Mouse (Mus musculus) Muller cell, postnatal 12 days (primary cell): ENCODE measurements around the gene Naxe.

Source experiments
- DNase-seq: peaks from one replicate; pipeline ENCODE4 v3.0.0-alpha.2; 2015; ENCODE audit errors: inconsistent ontology term

The Naxe gene

GRCm38 (mm10) chr3:88057030-88057429 is 1.3 kb downstream of the Naxe start:
- DNase-seq = no peak

DNA sequence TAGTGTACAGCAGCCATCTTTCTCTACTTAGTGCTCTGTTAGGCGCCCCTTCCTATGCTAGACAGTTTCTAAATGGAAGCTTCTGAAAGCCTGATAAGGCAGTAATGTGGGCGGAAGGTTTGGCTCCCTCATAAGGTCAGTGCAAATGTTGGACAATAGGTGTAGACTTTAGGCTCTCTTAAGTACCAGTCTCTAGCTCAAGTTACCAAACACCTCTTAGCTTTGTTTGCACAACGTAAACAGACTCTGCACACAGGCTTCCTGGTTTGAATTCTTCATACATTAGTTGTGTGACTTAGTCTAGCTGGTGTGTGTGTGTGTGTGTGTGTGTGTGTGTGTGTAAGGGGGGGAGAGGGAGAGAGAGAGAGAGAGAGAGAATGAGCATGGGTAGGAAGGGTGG is 8.8 kb downstream of the Naxe start:
- no peak for DNase-seq

DNA sequence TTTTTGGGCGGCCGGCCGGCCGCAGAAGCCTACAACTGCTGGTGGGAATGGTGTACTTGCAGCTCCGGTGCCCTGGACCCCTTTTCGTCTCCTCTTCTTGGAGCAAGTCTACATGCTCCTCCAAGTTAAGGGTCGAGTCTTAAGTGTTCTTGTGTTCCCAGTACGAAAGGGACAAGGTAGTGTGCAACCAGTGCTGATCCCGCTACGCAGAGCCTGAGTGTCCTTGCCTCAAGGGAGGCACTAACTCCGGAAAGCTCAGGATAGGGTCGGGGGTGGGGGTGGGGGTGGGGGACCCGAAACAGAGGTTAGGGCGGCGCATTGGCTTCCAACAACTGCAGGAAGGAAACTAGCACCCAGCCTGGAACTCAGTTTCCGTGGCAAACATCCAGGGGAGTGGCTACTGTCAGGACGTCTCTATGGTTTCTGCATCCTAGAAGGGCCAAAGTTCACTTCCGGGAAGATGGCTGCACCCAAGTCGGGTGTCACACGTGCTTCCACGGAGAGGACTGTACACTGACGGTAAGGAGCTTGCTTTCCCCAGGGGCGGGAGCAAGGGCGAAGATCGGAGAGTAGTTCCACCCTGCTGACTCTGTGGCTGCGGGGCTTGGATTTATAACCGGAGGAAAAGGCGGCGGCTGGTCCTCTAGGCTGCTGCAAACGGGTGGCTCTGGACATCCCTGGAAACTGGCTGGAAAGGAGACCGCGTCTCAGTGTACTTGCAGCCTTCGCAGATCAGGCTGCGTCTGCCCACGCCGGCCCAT is 15.5 kb downstream of the Naxe start, which contains the start of gene Gpatch4:
TSS of gene Gpatch4 (plus strand) at position 448 of the 761 bp plus-strand sequence.
- peak; percentile 78 for DNase-seq

DNA sequence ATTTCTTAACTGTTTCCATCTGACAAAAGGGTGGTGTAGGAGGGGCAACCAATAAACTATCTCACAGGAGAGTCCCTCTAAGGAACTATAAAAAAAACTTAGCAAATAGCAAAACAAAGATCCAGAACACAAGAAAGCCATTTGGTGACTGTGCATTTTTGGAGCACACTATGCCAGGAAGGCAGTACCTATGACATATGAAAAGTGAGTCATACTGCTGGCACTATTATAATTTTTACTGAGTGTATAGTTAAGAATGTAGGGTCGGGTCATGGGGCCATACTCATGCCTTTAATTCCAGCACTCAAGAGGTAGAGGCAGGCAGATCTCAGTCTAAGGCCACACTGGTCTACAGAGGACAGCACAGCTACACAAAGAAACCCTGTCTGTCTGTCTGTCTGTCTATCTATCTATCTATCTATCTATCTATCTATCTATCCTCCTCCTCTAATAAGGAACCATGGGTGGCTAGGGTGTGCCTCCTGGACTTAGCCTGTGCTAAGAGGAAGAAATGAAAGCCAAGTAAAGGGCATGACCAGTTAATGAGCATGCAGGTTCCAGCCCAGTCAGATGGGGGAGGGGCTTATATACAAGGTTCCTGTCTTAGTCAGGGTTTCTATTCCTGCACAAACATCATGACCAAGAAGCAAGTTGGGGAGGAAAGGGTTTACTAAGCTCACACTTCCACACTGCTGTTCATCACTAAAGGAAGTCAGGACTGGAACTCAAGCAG is 22.6 kb downstream of the Naxe start:
- DNase-seq = no peak

DNA sequence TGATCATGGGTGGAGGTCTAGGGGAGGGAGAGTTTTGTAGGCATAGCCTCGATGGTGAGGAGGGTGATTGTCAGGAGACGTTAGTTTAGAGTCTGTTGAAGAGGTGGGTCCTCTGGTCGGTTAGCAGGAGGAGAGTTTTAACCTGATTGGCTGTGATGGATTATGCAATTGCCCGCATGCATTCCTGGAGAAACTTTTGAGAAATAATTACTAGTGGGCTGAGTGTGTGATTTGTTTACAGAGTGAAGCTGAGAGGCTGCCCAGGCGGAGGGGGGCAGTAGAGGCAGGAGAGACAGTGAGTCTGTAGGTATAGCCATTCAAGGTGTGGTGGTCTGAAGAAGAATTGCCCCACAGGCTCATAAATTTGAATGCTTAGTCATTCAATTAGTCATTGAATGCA is 24.8 kb downstream of the Naxe start:
- DNase-seq = no peak

DNA sequence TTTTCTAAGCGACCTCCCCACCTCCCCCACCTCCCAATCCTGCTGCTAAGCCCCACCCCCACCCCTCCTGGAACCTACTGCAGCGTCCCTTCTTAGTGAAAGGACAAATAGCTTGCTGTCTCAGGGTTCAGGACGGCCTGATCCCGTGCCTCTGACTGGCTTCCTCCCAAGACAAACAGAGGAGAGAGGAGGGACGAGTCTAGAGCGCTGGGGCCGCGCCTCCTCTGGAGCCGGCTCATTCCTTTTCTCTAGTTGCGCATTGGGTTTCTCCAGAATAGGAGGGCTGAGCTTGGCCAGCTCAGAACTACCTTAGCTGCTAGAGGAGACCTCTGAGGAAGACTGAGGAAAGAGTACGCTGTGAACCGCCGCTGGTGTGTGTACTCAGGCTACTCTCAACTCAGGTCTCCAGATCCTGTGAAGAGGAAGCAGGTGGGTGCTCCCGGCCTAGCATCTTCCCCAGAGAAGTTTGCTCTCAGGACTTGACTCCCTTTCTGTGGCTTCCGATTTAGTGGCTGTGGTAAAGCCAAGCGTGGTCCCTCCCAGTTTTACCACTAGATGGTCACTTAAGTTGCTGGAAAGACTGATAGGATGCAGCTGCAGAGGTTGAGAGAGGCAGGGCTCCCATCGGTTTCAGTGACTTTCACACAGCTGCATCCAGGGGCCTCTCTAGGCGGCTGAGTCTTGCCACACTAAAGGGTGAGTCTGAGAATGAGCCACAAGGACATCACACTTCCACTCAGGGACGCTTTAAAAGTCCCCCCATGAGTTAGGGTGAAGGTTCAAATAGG is 27.5 kb downstream of the Naxe start:
- DNase-seq = peak; percentile 14

- no peak for DNase-seq
Observed at GRCm38 (mm10) chr3:88027434-88028186, 30.7 kb downstream of the Naxe start, which contains the start of gene Hapln2. Gene Hapln2 (minus strand): TSS chr3:88027583.

DNA sequence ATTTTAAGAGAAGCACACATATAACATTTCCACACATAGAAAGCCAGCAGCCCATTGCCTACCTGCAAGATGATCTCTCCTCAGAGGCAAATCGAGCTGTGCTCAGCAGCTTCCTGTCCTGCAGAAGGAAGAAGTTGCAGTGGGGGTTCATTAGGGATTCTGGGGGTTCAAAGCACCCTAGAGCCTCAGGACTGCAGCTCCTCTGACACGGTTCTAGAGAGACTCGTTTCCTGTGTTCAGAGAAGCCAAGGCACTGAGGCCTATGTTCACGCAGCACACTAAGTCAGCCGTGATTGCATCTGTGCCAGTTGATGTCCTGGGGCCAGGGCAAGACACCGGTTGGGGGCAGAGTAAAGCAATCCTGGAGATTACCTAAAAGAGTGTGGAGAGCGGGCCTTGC is 31.5 kb downstream of the Naxe start:
- no peak for DNase-seq

DNA sequence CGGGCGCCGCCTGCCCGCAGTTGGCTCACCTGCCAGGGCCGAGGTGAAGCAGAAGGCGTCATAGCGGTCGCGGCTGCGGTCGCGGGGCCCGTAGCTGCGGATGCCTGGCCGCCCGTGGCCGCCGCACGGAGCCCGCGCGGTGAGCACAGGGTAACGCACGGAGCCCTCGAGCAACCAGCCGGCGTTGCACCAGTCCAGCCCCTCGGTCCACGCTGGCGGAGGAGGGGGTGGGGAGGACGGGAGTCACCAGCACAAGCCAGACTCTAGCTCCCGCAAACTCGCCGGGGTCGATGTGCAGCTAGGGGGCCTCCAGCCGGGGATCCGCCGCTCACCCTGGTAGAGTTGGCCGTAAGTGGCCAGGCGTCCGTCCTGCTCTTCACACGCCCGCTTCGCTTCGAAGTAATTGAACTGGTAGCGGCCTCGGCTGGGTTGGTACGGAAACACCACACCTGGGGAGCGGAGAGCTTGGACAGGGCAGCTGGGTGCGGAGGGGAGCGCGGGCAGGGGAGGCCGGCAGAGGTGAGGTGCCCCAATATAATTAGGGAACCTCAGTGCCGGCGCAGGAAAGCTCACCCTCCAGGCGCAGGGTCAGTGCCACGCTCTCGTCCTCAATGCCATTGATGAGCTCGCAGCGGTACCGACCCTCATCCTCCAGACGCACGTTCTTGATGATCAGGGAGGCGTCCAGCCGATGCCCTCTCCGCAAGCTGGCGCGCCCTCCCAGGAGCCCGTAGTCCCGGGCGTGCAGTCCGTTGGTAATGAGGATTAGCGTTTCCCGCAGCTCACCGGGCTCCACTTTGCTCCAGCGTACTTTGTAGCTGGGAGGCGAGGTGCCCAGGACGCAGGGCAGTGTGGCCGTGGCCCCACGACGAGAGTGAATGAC is 34.9 kb downstream of the Naxe start:
- no peak for DNase-seq

DNA sequence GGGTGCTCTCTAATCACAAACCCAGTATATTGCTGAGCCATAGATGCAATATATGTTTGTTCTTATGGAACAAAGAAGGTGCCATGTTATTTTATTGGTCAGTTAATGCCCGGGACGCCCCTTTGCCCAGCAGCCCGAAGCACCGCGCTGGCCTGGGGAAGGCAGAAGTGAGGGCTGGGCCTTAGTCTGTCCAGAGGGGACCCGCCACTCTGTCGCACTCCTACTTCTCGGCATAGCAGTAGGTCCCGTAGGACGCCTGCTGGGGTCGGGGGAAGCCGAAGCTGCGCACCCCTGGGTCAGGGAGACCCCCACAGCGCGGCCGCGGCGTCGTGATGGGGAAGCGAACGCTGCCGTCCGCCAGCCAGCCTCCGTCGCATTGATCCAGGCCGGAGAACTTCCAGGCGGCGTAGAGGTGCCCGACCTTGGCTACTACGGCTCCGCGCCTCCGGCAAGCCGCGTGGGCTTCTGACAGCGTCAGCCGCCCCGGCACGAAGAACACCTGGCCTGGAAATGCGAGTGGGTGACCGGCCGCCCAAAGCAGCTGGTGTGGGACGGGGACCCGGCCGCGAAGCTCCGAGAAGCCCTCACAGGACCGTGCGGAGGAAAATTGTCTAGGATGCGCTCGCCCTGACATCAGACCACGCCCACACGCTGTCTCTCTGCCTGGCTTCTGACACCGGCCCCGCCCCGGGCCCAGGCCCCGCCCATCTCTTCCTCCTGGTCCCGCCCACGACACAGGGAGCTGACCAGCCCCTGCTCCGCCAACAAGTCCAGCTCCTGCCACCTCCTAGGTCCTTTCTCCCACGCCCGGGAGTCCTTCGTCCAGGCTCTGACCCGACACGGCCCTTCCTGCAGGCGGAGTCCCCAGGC is 35.7 kb downstream of the Naxe start:
- peak; percentile 96 for DNase-seq

GRCm38 (mm10) chr3:88010634-88011265 is 47.5 kb downstream of the Naxe start:
- DNase-seq = no peak
